Mouse (Mus musculus) urinary bladder, postnatal 10 days (tissue): ENCODE results near the gene Gm20388.

Source experiments
- DNase-seq: peaks from one replicate; pipeline ENCODE4 v3.0.0; 2022; ENCODE audit warnings: low spot score

Gm20388 gene

GRCm38 (mm10) chr8:122676621-122677480 is 2766.2 kb downstream of the Gm20388 start:
- no peak for DNase-seq

- DNase-seq: no peak
These were observed 2766.9 kb downstream of the Gm20388 start for GRCm38 (mm10) chr8:122677481-122678021.

DNA sequence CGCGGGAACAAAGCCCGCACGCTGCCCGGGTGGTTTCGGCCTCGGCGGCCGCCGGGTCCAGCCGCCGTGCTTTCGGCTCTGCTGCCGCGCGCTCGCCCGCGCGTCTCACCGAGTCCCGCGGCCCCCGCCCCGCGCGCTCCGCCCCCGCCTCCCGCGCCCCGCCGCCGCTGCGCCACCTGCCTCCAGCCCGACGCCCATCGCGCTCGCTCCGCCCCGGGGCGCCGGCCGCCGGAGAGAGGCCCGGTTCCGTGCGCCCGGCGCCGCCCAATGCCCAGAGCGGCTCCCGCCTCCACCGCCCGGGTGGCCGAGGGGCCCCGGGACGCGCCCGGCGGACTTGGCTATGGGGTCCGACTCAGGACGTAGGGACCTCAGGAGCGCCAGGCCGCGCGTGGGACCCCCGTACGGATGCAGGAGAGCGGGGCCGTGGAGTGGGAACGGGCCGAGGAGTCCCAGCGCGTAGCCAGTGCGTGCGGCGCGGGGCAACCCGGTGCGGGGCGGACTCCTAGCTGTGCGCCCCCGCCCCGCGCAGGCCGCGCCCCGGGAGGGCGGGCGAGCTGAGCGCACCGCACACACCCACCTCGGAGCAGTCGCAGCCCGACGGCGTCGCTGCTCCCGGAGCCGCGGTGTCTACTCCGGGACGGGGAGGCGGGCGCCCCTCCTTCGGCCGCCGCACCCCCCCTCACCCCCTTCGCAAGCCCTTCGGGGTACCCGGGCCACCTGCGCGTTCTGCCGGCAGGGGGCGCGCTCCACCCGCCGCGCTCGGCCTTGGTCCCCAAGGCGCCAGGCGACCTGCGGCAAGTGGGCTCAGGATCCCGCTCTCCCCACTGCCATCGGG is 2767.6 kb downstream of the Gm20388 start:
- DNase-seq: no peak

DNA sequence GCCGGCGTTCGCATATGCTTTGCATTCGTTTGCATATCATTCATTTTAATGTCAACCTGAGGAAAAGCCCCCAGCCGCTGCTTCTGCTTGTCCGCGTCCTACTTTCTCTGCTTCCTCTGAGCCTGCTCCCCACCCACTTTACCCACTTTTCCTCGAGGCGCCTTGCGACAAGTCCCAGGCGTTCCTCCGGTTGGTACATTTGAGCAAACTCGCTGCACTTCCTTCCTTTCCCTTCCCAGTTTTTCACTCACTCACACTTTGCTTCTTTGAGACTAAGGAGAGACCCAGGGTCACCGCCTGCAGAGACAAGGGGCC is 2768.2 kb downstream of the Gm20388 start:
- no peak for DNase-seq

DNA sequence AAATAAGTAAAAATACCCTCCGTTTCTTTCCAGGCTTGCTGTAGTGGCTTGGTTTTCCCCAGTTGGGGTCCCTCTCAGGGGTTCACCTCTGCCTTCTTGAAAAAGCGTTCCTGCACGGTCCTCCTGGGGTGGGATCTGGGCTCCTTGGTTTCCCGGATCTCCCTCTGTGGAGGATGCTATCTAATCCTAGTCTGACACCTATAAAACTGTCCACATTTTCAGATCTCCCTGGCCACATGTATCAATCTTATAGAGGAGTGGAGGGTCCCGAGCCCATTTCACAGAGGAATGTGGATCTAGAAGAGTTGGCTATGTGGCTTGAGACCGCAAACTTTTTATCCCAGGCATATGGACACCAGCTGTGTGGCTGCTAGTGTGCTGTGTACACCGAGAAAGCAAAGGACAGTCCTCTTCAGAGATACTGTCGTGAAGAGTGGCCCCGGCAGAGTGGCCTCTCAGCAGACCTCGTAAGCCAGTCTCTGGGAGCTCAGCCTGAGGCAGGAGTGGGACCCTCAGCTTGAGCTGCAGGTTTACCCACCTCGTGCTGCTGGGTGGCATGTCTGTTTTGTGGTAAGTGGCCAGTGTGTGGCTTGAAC is 2768.8 kb downstream of the Gm20388 start:
- no peak for DNase-seq

DNA sequence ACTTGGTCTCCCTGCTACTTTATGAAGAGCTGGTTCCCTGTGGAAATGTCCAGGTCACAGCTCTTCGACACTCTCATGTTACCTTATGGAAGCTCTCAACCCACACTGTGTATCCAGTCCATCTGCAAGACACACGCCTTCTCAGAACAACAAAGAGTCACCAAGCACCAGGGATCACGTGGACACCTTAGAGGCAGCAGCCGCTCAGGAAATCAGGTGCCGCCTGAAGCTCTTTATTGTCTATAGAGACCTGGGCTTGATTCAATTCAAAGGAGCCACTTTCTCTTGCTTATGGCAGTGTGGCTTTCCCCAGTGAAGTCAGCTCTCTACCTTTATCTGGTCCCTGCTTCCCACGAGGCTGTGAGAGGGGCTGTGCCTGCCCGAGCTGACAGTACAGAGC is 2769.5 kb downstream of the Gm20388 start:
- no peak for DNase-seq

- no peak for DNase-seq
These were observed 2772.2 kb downstream of the Gm20388 start for GRCm38 (mm10) chr8:122682820-122683219.

DNA sequence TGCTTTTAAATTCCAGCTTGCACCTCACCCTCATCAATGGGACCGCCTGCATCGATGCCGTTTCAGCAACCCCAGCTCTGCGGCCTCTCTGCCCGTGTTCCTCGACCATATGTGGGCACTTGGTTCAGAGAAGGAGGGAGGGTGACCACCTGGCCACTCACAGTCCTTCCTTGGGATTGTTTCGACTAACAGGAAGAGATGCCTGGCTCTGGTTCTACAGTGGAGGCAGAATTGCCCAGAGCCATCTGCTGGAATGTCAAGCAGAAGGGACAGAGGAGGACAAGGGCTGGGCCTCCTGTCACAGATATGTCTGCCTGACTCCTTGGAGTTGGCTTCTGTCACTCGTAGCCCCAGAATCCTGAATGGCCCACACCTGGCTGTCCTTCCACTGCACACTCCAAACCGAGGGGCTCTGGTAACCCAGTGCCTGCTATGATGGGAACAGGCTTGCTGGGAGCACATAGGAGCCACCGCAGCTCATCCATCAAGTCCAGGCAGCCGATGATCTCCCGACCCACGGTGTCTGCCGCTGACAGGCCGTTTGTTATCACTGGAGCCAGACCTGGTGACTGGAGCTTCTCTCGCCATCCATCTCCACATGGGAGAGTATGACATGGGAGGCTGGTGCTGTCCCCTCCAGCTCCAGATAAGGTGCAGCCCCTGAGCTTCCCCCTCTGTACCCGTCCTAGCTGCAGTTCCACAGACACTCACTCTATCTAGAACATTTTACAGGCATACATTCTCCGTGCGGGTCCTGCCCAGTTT is 2774.6 kb downstream of the Gm20388 start:
- DNase-seq: no peak

DNA sequence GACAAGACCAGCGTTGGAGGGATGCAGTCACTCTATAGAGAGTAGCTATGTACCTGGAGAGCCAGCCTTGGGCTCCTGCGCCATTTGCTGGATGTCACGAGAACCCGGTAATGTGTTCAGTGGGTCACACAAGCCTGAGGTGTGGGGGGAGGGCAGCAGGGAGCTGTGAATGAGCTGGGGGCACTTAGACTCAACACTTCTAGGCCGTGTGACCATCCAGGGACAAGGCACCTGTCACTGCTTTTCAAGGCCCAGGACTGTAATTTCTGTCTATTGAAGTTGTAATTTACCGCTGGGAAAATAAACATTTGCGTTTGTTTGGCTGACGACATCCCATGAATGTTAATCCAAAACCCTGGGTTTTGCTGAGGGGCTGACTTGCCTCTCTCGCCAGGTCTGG is 2776.2 kb downstream of the Gm20388 start:
- no peak for DNase-seq

DNA sequence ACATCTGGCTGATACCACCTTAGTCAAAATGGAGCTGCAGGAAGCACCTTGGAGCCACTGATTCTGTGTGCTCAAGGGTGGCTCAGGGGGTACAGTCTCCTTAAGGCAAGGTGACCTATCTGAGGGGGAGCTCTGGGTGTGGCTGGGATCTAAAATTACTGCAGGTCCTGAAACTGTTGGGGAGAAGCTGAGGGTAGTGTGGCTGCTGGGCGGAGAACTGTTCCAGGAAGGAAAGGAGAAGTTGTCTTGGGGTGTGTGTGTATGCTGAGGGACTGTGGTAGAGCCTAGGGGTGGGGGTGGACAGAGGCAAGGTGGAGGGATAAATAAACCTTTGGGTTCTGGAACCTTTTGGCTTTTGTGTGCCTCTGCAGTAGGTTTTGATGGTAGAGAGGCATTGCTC is 2778.7 kb downstream of the Gm20388 start:
- DNase-seq: no peak

DNA sequence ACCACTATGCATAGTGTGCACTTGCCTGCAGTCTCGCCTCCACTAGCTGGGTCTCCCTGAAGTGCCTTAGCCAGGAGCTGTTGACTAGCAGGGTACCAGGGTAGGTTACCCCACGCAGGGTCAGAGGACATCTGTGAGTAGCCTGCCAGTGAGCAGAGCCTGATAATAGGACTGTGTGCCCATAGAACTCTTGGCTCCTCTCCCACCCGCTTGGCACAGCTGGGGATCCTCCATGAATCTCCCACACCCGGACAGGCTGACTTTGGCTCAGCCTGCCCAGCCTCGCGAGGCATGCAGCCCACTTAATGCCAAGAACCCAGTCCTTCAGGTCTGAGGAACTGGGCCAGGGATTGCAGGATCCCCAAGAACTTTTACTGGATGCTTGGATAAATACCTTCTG is 2780.4 kb downstream of the Gm20388 start:
- no peak for DNase-seq

GRCm38 (mm10) chr8:122692152-122692551 is 2781.5 kb downstream of the Gm20388 start:
- no peak for DNase-seq

DNA sequence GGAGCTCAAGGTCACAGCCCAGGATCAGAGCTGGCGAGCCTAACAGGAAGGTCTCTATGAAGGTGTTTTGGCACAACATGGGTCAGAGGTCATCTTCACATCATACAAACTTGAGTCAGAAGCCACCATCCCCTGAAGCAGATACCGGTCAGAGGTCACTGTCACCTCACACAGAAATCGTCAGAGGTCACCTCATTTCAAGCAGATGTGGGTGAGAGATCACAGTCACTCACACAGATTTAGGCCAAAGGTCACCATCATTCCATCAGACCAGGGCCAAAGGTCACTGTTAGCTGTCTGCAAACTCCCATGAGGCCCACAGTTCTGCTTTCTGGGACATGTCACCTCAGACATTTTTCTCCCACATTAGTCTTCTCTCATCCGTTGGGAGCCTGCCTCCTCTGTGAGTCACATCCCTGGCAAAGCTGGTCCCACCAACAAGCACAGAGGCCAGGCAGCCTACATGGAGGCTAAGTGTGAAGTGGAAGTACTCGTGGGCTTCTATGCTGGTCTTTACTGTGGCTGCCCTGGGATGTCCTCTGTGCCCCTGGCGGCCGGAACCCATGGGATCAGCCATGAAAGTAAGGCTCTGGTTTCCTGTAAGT is 2784.9 kb downstream of the Gm20388 start:
- no peak for DNase-seq

- DNase-seq: no peak
These were observed 2786.5 kb downstream of the Gm20388 start for GRCm38 (mm10) chr8:122697181-122697581.

- no peak for DNase-seq
These were observed 2786.9 kb downstream of the Gm20388 start for GRCm38 (mm10) chr8:122697586-122697985.

GRCm38 (mm10) chr8:122698254-122698768 is 2787.7 kb downstream of the Gm20388 start:
- no peak for DNase-seq

- DNase-seq: no peak
These were observed 2788.4 kb downstream of the Gm20388 start, which contains the start of gene Cbfa2t3 for GRCm38 (mm10) chr8:122699005-122699492. Gene Cbfa2t3, minus strand, starts transcription at chr8:122699109.

DNA sequence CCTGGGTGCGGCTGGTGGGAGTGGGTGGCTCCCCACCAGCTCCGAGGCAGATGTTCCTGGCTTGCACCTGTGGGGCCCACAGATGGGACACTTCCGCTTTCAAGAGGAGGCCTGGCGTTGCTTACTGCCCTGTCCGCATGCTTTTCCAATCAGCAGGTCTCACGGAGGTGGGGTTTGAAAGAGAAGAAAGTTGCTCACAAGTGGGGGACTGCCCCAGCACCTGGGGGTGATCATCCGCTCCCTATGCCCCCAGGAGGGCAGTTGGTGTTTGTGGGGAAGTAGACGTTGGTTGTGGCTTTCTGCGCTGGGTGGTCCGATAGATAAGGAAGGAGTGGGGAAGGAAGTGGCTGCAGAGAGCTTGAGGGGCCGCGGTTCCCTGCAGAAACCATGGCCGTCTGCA is 2790.0 kb downstream of the Gm20388 start:
- no peak for DNase-seq

GRCm38 (mm10) chr8:122701441-122702185 is 2791.0 kb downstream of the Gm20388 start:
- no peak for DNase-seq

GRCm38 (mm10) chr8:122702301-122702941 is 2791.8 kb downstream of the Gm20388 start:
- no peak for DNase-seq
